Mouse (Mus musculus) effector memory CD4-positive, alpha-beta T cell, adult 7 months (primary cell): ENCODE measurements around the gene Dennd6b. TPM values are rescaled to one million over a fixed set of nuclear protein-coding genes. Genes with fewer than 3 reads are reported as not detected.

ENCODE experiments used
- polyA plus RNA-seq: library from polyadenylated mRNA; unstranded; fragments of 100-300 nt; shearing (Covaris generic); gene quantifications from one replicate; pipeline ENCODE4 v1.2.1, GENCODE M21; 2017

Gene Dennd6b
- 44.6 TPM for polyA plus RNA-seq

GRCm38 (mm10) chr15:89196313-89196706 is at the start of gene Dennd6b:
TSS of gene Dennd6b (minus strand) at chr15:89196496.

GRCm38 (mm10) chr15:89210915-89211715 is 14.8 kb upstream of the Dennd6b start, which contains the start of gene Ppp6r2:
TSS of gene Ppp6r2 (plus strand) at chr15:89211553.

GRCm38 (mm10) chr15:89180571-89181229 is 15.6 kb downstream of the Dennd6b start, which contains the start of gene Plxnb2:
TSS of gene Plxnb2 (minus strand) at chr15:89180788.

GRCm38 (mm10) chr15:89149271-89150040 is 46.8 kb downstream of the Dennd6b start, which contains the start of gene Mapk11:
TSS of gene Mapk11 (minus strand) at chr15:89149628.

GRCm38 (mm10) chr15:89140659-89141252 is 55.5 kb downstream of the Dennd6b start, which contains the start of gene Mapk12:
TSS of gene Mapk12 (minus strand) at chr15:89140703.

Other genes starting within 250 kb of the Dennd6b start
- not detected for gene Ttll8, start 242.1 kb downstream of the Dennd6b start, polyA plus RNA-seq
- gene Mlc1, start 217.5 kb downstream of the Dennd6b start, polyA plus RNA-seq, result not detected
- not detected for gene Mov10l1, start 213.6 kb downstream of the Dennd6b start, polyA plus RNA-seq
- not detected for gene Panx2, start 136.8 kb downstream of the Dennd6b start, polyA plus RNA-seq
- 51.8 TPM for gene Trabd, start 121.4 kb downstream of the Dennd6b start, polyA plus RNA-seq
- gene Selenoo, start 107.4 kb downstream of the Dennd6b start, polyA plus RNA-seq, result 37.3 TPM
- gene Tubgcp6, start 73.4 kb downstream of the Dennd6b start, polyA plus RNA-seq, result 17.4 TPM
- gene Hdac10, start 67.8 kb downstream of the Dennd6b start, polyA plus RNA-seq, result 29.6 TPM
- 3.8 TPM for gene Mapk12, start 55.8 kb downstream of the Dennd6b start, polyA plus RNA-seq
- gene Mapk11, start 46.9 kb downstream of the Dennd6b start, polyA plus RNA-seq, result 27.4 TPM
- gene Plxnb2, start 15.7 kb downstream of the Dennd6b start, polyA plus RNA-seq, result 0.32 TPM
- 16.7 TPM for gene Ppp6r2, start 15.1 kb upstream of the Dennd6b start, polyA plus RNA-seq
- gene Sbf1, start 118.8 kb upstream of the Dennd6b start, polyA plus RNA-seq, result 99.5 TPM
- not detected for gene Adm2, start 126.2 kb upstream of the Dennd6b start, polyA plus RNA-seq
- 0.60 TPM for gene Miox, start 137.9 kb upstream of the Dennd6b start, polyA plus RNA-seq
- 42.8 TPM for gene Lmf2, start 159.2 kb upstream of the Dennd6b start, polyA plus RNA-seq
- gene Ncaph2, start 159.2 kb upstream of the Dennd6b start, polyA plus RNA-seq, result 144 TPM
- gene Sco2, start 177.3 kb upstream of the Dennd6b start, polyA plus RNA-seq, result 3.4 TPM
- gene Tymp, start 180.5 kb upstream of the Dennd6b start, polyA plus RNA-seq, result 1.5 TPM
- gene Odf3b, start 182.8 kb upstream of the Dennd6b start, polyA plus RNA-seq, result not detected
- gene Klhdc7b, start 188.4 kb upstream of the Dennd6b start, polyA plus RNA-seq, result not detected
- not detected for gene Syce3, start 214.0 kb upstream of the Dennd6b start, polyA plus RNA-seq
- gene Cpt1b, start 229.4 kb upstream of the Dennd6b start, polyA plus RNA-seq, result 0.37 TPM
- gene C730034F03Rik, start 233.1 kb upstream of the Dennd6b start, polyA plus RNA-seq, result 6.8 TPM
- not detected for gene Gm44502, start 233.2 kb upstream of the Dennd6b start, polyA plus RNA-seq
- gene Chkb, start 233.4 kb upstream of the Dennd6b start, polyA plus RNA-seq, result 102 TPM